Mouse (Mus musculus) liver, embryonic 15.5 days (tissue): ENCODE results near the gene Cdk16. TPM values are rescaled to one million over a fixed set of nuclear protein-coding genes. Genes with fewer than 3 reads are reported as not detected.

Experiments
- polyA plus RNA-seq: library from polyadenylated mRNA; unstranded; fragments of >200 nt; fragmentation: Nextera tagmentation; extraction: Ambion mirVana; gene quantifications from 2 replicates; pipeline ENCODE4 v1.2.1, GENCODE M21; 2015

The Cdk16 gene
- polyA plus RNA-seq, 1 experiment from 2014 or later: 34.3 TPM

Other genes starting within 250 kb of the Cdk16 start
- 183 and 191 TPM in 2 replicates for gene Rgn, start 138.2 kb upstream of the Cdk16 start, polyA plus RNA-seq
- 28.5 and 31.2 TPM in 2 replicates for gene Rbm10, start 70.5 kb upstream of the Cdk16 start, polyA plus RNA-seq
- gene Ndufb11, start 70.3 kb upstream of the Cdk16 start, polyA plus RNA-seq: 142 and 158 TPM in 2 replicates
- 92.2 and 98.5 TPM in 2 replicates for gene Uba1, start 29.6 kb upstream of the Cdk16 start, polyA plus RNA-seq
- gene Usp11, start 16.0 kb downstream of the Cdk16 start, polyA plus RNA-seq: 6.0 and 6.1 TPM in 2 replicates
- 39.8 and 45.3 TPM in 2 replicates for gene Araf, start 109.9 kb downstream of the Cdk16 start, polyA plus RNA-seq
- gene Timp1, start 182.2 kb downstream of the Cdk16 start, polyA plus RNA-seq: 2.0 and 2.2 TPM in 2 replicates
- 0.06 and 0.09 TPM in 2 replicates for gene Syn1, start 233.1 kb downstream of the Cdk16 start, polyA plus RNA-seq
- 39.0 and 51.4 TPM in 2 replicates for gene Cfp, start 243.6 kb downstream of the Cdk16 start, polyA plus RNA-seq